Comparison of ENCODE assay signal across 23 mouse cellular contexts in the genomic region with DNA sequence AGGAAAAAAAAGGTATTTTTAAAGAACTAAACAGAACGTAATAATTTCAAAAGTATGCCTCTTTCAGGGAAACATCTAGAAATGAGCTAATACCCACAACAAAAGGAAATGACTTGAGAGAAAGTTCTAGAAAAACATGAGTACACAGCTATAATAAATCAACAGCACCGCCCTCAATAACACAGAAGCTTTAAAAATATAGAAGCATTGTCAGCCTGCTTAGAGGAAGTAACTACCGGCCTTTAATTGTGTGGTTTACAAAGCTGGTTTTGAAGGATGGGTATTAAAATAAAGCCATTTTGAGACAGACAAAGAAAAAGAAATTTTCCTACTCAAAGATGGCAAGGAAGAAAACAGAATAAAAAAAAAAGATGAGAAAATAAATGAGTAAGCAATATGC.
DNase-seq lines count a peak whose midpoint lies in the region; ATAC-seq and TF ChIP-seq lines count a peak whose summit lies in the region.
"Had no signal": no experiment of that assay in that cellular context is flagged by ENCODE, and none has a peak within 500 bp of the region (broad histone marks: within the 10 kb centered on the region; RNA-seq: fewer than 3 reads in every experiment).

No protein-coding gene starts in this region.

- H3K27me3 ChIP-seq in heart, adult 2 months (ENCODE audit: control insufficient read depth, insufficient read depth, low read length) = no peaks in the 10 kb centered on the region
- H3K27me3 ChIP-seq: embryonic facial prominence, embryonic 13.5 days; embryonic facial prominence, embryonic 15.5 days; forebrain, embryonic 12.5 days had no signal

- H3K4me3 ChIP-seq in heart, adult 2 months = no peak overlapping the region
- H3K4me3 ChIP-seq: embryonic facial prominence, embryonic 13.5 days; embryonic facial prominence, embryonic 15.5 days; erythroblast, embryonic 14.5 days; forebrain, embryonic 10.5 days; forebrain, embryonic 12.5 days had no signal

- H3K36me3 ChIP-seq in heart, adult 2 months (ENCODE audit: control insufficient read depth, insufficient read depth, low read length) = no peaks in the 10 kb centered on the region
- H3K36me3 ChIP-seq: embryonic facial prominence, embryonic 13.5 days; embryonic facial prominence, embryonic 15.5 days; forebrain, embryonic 10.5 days; forebrain, embryonic 12.5 days had no signal

- no peak for TF ChIP-seq EP300 in heart, adult 2 months (IDR thresholded peaks at IDR 0.05; ENCODE audit: insufficient read depth, low read depth, low read length)

- 53% methylated on average over 3 of the region's 3 CpGs for WGBS in heart, adult 2 months

- ATAC-seq in granulocyte monocyte progenitor cell, adult 5-6 weeks (replicated peaks; ENCODE audit: poor library complexity, severe bottlenecking) = peak; percentile 50; the same call in 1 of the 2 replicates
- peak; percentile 58; the same call in 1 of the 2 replicates for ATAC-seq in megakaryocyte progenitor cell, adult 5-6 weeks (replicated peaks; ENCODE audit: poor library complexity)
- ATAC-seq: forebrain, embryonic 14.5 days; forebrain, embryonic 16.5 days had no signal

- no peak for TF ChIP-seq POLR2A in heart, adult 2 months (IDR thresholded peaks at IDR 0.05; ENCODE audit: insufficient read depth, low read depth, low read length)

- no peaks in the 10 kb centered on the region; the same call in 1 of the 2 replicates for H3K4me1 ChIP-seq in heart, adult 2 months (ENCODE audit: control insufficient read depth, insufficient read depth, low read length)
- H3K4me1 ChIP-seq: embryonic facial prominence, embryonic 13.5 days; embryonic facial prominence, embryonic 15.5 days; forebrain, embryonic 10.5 days; forebrain, embryonic 12.5 days had no signal

- no peak for TF ChIP-seq CTCF in heart, adult 2 months (IDR thresholded peaks at IDR 0.05)

- DNase-seq in heart, adult 2 months = no peak
- no peak for DNase-seq in heart, postnatal 10 days
- DNase-seq in 416B (ENCODE audit: low read depth) = peak; percentile 81
- no peak for DNase-seq in left cerebral cortex, postnatal 25 days (ENCODE audit: low spot score in 2 of 2)
- DNase-seq in adrenal gland, adult (ENCODE audit: inconsistent age in 2 of 2, low spot score in 1 of 2) = no peak
- DNase-seq: adrenal gland, adult 8-10 months; adrenal gland, postnatal 14 days; adrenal gland, postnatal 36 days; cerebellum, adult 11-12 months; cerebellum, adult 2 months; cerebellum, adult 9-10 months; cerebellum, postnatal 10 days; cerebellum, postnatal 25 days; embryo, embryonic 11 days had no signal

- H3K9ac ChIP-seq in heart, adult 2 months (ENCODE audit: low read depth, low read length) = no peak overlapping the region
- H3K9ac ChIP-seq: embryonic facial prominence, embryonic 13.5 days; embryonic facial prominence, embryonic 15.5 days; forebrain, embryonic 12.5 days had no signal

- intact Hi-C loops in heart, adult 2 months (cut with DNase I) = no loop called here
- intact Hi-C loops in heart, postnatal 10 days (cut with DNase I) = no loop called here
- intact Hi-C loops in left cerebral cortex, postnatal 25 days (cut with DNase I) = no loop called here

- no peaks in the 10 kb centered on the region for H3K79me2 ChIP-seq in heart, adult 2 months (replicated peaks; ENCODE audit: control insufficient read depth, insufficient read depth, low read length)

- peak overlapping the region; percentile 45; the same call in 1 of the 2 replicates for H3K27ac ChIP-seq in heart, adult 2 months
- H3K27ac ChIP-seq: embryonic facial prominence, embryonic 13.5 days; embryonic facial prominence, embryonic 15.5 days; forebrain, embryonic 10.5 days; forebrain, embryonic 12.5 days had no signal
